Mouse (Mus musculus) heart, embryonic 14.5 days (tissue): ENCODE data around the gene Gm4491. TPM values are rescaled to one million over a fixed set of nuclear protein-coding genes. Genes with fewer than 3 reads are reported as not detected.
"Not testable (repeated sequence)": the region's sequence is repeated elsewhere in the genome, so short reads cannot be mapped to it uniquely, and the experiment has no call there.

Experiments
- ATAC-seq: fragments of 200-750 bp; cut with Nextera tagmentation; 2 replicates; pipeline ENCODE4 v1.8.0; 2017; ENCODE audit warnings: low read depth, moderate TSS enrichment; ENCODE audit not compliant: insufficient number of reproducible peaks, insufficient read depth, low FRiP score
- H3K27ac ChIP-seq, 2 experiments: fragments of 200-500 bp in 1 of 2; fragments of 300-500 bp in 1 of 2; sonication (generic) in 1 of 2; replicated peaks in 1 of 2; 2 replicates each; pipeline ENCODE4 v1.5.1; 2012 to 2014; ENCODE audit warnings: low read depth in 2 of 2, low read length in 2 of 2, control low read depth in 1 of 2, mild to moderate bottlenecking in 1 of 2, mixed read lengths in 1 of 2; ENCODE audit not compliant: control insufficient read depth in 1 of 2, insufficient read depth in 1 of 2
- H3K27me3 ChIP-seq: fragments of 300-500 bp; sonication (generic); 2 replicates; pipeline ENCODE4 v1.6.1; 2014; ENCODE audit warnings: mild to moderate bottlenecking, low read length, control low read depth; ENCODE audit not compliant: control insufficient read depth, insufficient read depth
- H3K36me3 ChIP-seq: fragments of 300-500 bp; sonication (generic); 2 replicates; pipeline ENCODE4 v1.6.1; 2014; ENCODE audit warnings: mild to moderate bottlenecking, control low read depth, low read length, mixed read lengths; ENCODE audit not compliant: control insufficient read depth, insufficient read depth
- H3K4me1 ChIP-seq, 2 experiments: fragments of 200-500 bp in 1 of 2; fragments of 300-500 bp in 1 of 2; sonication (generic) in 1 of 2; 2 replicates each; pipeline ENCODE4 v1.6.1; 2012 to 2014; ENCODE audit warnings: low read length in 2 of 2, control low read depth in 1 of 2, mixed read lengths in 1 of 2; ENCODE audit not compliant: control insufficient read depth in 2 of 2, insufficient read depth in 2 of 2
- H3K4me2 ChIP-seq: fragments of 300-500 bp; sonication (generic); 2 replicates; pipeline ENCODE4 v1.6.1; 2014; ENCODE audit warnings: mild to moderate bottlenecking, low read length
- H3K4me3 ChIP-seq, 2 experiments: fragments of 200-500 bp in 1 of 2; fragments of 300-500 bp in 1 of 2; sonication (generic) in 1 of 2; 2 replicates each; pipeline ENCODE4 v1.5.1; 2012 to 2014; ENCODE audit warnings: low read length in 2 of 2, mild to moderate bottlenecking in 2 of 2, control low read depth in 1 of 2, low read depth in 1 of 2, moderate library complexity in 1 of 2; ENCODE audit not compliant: control insufficient read depth in 1 of 2, insufficient read depth in 1 of 2
- H3K9ac ChIP-seq: fragments of 300-500 bp; sonication (generic); 2 replicates; pipeline ENCODE4 v1.6.1; 2014; ENCODE audit warnings: mild to moderate bottlenecking, low read length
- H3K9me3 ChIP-seq: fragments of 300-500 bp; sonication (generic); 2 replicates; pipeline ENCODE4 v1.6.1; 2016; ENCODE audit warnings: low read length, control low read depth; ENCODE audit not compliant: control insufficient read depth
- WGBS: fragments of 180-500 bp; shearing (Covaris S2); extraction: QIAGEN DNeasy Blood & Tissue Kit; methylation state at CpG from one replicate; pipeline ENCODE4 v1.1.7; 2014; 5-methylcytosine and 5-hydroxymethylcytosine counted together
- polyA plus RNA-seq: library from polyadenylated mRNA; unstranded; fragments of >200 nt; fragmentation: Nextera tagmentation; extraction: Ambion mirVana; gene quantifications from 2 replicates; pipeline ENCODE4 v1.2.1, GENCODE M21; 2014

Gm4491 gene
- polyA plus RNA-seq, 1 experiment from 2014 or later, result not detected

GRCm38 (mm10) chr14:57089107-57089506 lies 26.6 kb downstream of the Gm4491 start:
- no peak for ATAC-seq
- Histone ChIP-seq H3K9me3 (no peaks in the 10 kb centered on the region), H3K9ac (no peak overlapping the region), H3K27ac (no peak overlapping the region), H3K36me3 (no peaks in the 10 kb centered on the region), H3K4me2 (no peak overlapping the region), H3K4me1 (peaks cover 0 to 10% of the 10 kb centered on the region in 2 experiments; a peak in 3 of 4 replicates), H3K27me3 (no peaks in the 10 kb centered on the region), H3K4me3 (no peak overlapping the region)
- WGBS, result 79% methylated on average over 7 of the region's 7 CpGs

GRCm38 (mm10) chr14:57084180-57084668 lies 31.5 kb downstream of the Gm4491 start:
- peak overlapping the region; percentile 2; the same call in 1 of the 2 replicates for H3K4me2 ChIP-seq
- no peak overlapping the region for H3K9ac ChIP-seq
- H3K27ac ChIP-seq, result peak overlapping the region in 1 of 2 experiments; percentile 32; a peak in 1 of 4 replicates
- no peaks in the 10 kb centered on the region for H3K36me3 ChIP-seq
- no peaks in the 10 kb centered on the region for H3K9me3 ChIP-seq
- H3K27me3 ChIP-seq, result no peaks in the 10 kb centered on the region
- no peak overlapping the region for H3K4me3 ChIP-seq
- WGBS, result 44% methylated on average over 11 of the region's 11 CpGs
- no peak for ATAC-seq
- H3K4me1 ChIP-seq, result peaks cover 3 to 13% of the 10 kb centered on the region in 2 experiments; a peak in 3 of 4 replicates

- Histone ChIP-seq H3K36me3 (no peaks in the 10 kb centered on the region), H3K4me3 (no peak overlapping the region), H3K27ac (no peak overlapping the region), H3K9ac (no peak overlapping the region), H3K9me3 (0 out of 2 replicates have a peak, but pooled peaks cover 2% of the 10 kb centered on the region), H3K27me3 (no peaks in the 10 kb centered on the region), H3K4me1 (peaks cover 3 to 13% of the 10 kb centered on the region in 2 experiments; a peak in 3 of 4 replicates), H3K4me2 (no peak overlapping the region)
- 92% methylated on average over 1 of the region's 1 CpGs for WGBS
- no peak for ATAC-seq
Measured at GRCm38 (mm10) chr14:57082863-57083262, 32.8 kb downstream of the Gm4491 start.

GRCm38 (mm10) chr14:57075537-57075936 lies 40.1 kb downstream of the Gm4491 start:
- Histone ChIP-seq H3K27ac (no peak overlapping the region), H3K27me3 (no peaks in the 10 kb centered on the region), H3K4me2 (no peak overlapping the region), H3K4me1 (no peaks in the 10 kb centered on the region), H3K9me3 (0 out of 2 replicates have a peak, but pooled peaks cover 2% of the 10 kb centered on the region), H3K9ac (no peak overlapping the region), H3K36me3 (no peaks in the 10 kb centered on the region), H3K4me3 (no peak overlapping the region)
- ATAC-seq, result no peak
- 79% methylated on average over 6 of the region's 6 CpGs for WGBS

- not testable (repeated sequence) for H3K27ac ChIP-seq, H3K4me2 ChIP-seq, ATAC-seq, H3K9me3 ChIP-seq, H3K4me3 ChIP-seq, H3K9ac ChIP-seq, H3K4me1 ChIP-seq, H3K36me3 ChIP-seq, H3K27me3 ChIP-seq
- WGBS, result 0% methylated on average over 2 of the region's 2 CpGs
Measured at GRCm38 (mm10) chr14:57069906-57070305, 45.8 kb downstream of the Gm4491 start.

- ATAC-seq, result no peak
- Histone ChIP-seq H3K36me3 (no peaks in the 10 kb centered on the region), H3K9ac (no peak overlapping the region), H3K4me3 (no peak overlapping the region), H3K4me1 (no peaks in the 10 kb centered on the region), H3K9me3 (no peaks in the 10 kb centered on the region), H3K27ac (no peak overlapping the region), H3K27me3 (no peaks in the 10 kb centered on the region), H3K4me2 (no peak overlapping the region)
Measured at GRCm38 (mm10) chr14:57066053-57066452, 49.6 kb downstream of the Gm4491 start.

Other genes starting within 250 kb of the Gm4491 start
- 28.3 and 30.2 TPM in 2 replicates for gene Zmym2, start 229.2 kb downstream of the Gm4491 start, polyA plus RNA-seq
- 34.1 and 37.6 TPM in 2 replicates for gene Gja3, start 57.8 kb downstream of the Gm4491 start, polyA plus RNA-seq
- 0.08 TPM in 1 of 2 replicates, not detected in the other for gene Gjb2, start 11.2 kb downstream of the Gm4491 start, polyA plus RNA-seq
- gene Gjb6, start 17.7 kb upstream of the Gm4491 start, polyA plus RNA-seq, result not detected in 2 replicates